Mouse (Mus musculus): Measurements from ENCODE around the gene Gimap9. TPM values are rescaled to one million over a fixed set of nuclear protein-coding genes. Genes with fewer than 3 reads are reported as not detected.

The Gimap9 gene
- total RNA-seq, 2 experiments from 2014 or later = 3.1 to 4.9 TPM

DNA sequence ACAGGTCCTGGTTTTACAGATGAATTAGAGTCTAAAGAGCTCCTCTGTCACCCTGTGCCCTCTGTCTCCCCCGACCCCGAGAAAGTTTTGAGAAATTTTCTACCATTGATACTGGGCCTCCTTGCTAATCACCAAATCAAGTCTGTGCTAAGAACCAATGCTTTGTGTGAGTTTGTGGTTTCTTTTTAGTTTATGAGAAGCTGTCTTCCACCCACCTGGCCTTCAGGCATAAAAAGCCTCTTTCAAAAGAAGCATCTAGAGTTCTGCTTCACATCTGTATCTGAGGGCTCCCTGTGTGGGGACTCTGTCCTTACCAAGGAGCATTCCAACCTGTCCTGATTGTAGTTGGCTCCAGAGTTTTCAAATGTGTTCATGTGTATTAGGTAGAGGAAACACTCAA is 9.3 kb downstream of the Gimap9 start:
- intact Hi-C loops (cut with DNase I) = loop anchor here (2.0 kb wide), 2 partner anchors 38 to 62 kb away; partner anchors contain the start of genes Gimap5 and Gimap8
- no peak for DNase-seq (ENCODE audit: low spot score)

DNA sequence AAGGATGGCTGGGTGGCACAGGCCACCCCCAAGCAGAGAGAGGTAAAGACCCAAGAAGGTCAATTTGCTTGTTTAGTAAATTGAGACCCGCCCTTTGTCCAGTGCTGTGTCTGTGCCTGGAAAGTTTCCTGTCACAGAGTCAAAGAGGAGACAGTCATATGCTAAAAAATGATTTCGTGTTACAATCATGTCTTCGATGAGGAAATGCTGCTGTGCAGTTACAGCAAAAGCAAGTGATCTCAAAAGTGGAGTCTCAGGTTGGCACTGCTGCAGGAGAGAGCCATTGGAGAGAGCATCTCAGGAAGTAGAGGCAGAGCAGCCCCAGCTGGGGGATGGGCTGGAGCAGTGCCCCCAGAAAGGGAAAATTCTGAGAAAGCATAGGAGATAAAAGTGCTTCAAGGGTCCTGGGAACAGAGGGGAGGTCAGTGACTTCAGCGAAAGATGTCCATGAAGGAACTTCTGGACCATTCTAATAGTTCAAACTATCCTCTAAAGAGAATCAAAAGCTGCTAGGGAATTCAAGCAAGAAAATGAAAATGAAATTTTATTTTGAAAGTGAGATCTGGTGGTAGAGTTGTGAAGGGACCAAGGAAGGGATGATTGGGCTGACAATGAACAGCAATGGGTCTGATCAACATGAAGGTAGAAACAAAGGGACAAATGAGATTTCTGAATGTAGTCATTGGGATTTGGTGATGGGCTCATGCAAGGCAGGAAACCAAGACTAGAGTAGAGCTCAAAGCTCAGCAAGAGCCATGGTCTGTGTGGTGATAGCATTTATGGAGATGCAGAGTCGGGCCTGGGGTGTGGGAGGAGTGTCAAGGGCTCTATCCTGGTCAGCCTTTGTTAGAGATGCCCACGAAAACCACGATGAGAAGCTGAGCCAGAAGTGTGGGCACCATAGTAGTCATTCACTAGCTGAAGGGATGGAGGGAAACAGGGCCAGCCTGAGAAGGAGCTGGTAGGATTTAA is 10.1 kb downstream of the Gimap9 start:
- DNase-seq (ENCODE audit: low spot score) = no peak
- intact Hi-C loops (cut with DNase I) = loop anchor here (2.0 kb wide), 3 partner anchors 19 to 61 kb away; partner anchors contain the start of genes Gimap5 and Gimap8

DNA sequence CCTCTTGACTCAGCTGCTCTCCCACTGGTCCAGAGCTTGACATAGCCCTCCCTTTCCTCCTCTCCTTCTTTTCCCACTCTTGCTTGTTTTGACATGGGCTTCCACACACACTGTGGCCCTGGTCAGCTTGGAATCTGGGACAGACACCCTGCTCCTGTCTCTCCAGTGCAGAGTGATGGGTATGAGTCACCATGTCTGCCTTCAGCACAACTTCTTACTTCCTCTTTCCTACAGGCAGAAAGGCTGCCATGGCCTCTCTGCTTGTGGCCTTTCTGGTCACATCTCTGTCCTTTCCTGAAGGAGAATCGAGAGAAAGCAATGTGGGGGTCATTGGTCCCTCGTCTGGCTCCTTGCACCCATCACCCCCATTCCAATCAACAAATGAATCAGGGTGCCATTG is 11.1 kb downstream of the Gimap9 start:
- no peak for DNase-seq (ENCODE audit: low spot score)
- intact Hi-C loops (cut with DNase I) = loop anchor here (2.0 kb wide), 1 partner anchor 18 kb away; no protein-coding TSS in a partner anchor

DNA sequence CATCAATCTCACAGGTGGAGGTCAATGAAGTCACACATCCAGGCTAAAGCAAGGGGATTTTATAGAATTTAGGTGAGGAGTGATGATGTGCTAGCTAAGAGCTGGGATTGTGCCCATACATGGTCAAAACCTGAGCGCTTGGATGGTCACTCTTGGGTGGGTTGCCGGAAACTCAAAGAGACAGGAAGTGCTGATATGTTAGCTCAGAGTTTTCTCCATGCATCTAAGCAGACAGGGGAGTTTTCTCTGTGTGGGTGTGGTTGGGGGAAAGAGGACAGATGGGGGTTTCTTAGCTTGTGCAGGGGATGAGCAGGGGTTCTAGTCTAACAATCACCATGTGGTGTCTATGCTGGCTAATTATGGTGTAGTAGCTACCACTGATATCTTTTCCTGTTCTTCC is 13.4 kb downstream of the Gimap9 start:
- intact Hi-C loops (cut with DNase I) = no loop called here
- DNase-seq (ENCODE audit: low spot score) = no peak

DNA sequence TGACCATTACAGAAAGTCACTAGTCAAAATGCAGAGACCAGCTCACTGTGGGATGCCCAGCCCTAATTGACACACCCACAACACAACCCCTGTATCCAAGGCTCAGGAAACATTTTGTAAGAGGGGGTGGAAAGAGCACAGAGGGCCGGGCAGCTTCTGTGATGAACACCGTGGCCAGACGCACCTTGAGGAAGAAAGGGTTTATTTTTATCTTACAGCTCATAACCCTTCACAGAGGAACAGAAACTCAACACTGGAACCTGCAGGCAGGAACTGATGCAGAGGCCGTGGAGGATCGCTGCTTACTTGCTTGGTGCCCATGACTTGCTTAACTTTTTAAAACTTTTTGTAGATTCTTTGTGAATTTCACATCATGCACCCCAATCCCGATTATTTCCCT is 17.0 kb downstream of the Gimap9 start:
- no peak for DNase-seq (ENCODE audit: low spot score)

DNA sequence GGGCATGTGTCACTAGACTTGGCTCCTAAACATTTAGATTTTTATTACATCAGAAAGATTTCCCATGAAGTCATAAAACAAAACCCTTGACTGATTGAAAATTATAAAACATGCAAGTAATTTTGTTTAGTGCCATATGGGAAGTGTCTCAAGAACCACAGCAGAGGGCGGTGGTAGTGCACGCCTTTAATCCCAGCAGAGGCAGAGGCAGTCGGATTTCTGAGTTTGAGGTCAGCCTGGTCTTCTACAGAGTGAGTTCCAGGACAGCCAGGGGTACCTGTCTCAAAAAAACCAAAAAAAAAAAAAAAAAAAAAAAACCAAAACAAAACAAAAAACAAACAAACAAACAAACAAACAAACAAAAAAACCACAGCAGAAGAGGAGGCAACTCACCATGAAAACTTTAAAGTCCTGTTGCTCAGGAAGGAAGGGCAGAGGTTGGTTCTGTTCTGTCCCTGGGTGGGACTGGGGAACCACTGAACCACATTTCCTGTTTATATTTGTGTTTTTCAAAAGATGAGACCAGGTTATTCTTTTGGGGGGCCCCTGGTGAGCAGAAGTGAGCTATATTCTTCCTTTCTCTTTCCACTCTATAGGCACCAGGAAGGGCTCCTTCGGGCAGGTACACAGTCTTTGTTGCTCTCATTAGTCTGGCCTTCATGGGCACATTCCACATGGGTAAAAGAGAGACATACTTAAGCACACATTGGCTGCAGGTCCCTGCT is 21.1 kb downstream of the Gimap9 start:
- intact Hi-C loops (cut with DNase I) = no loop called here
- DNase-seq (ENCODE audit: low spot score) = no peak

More for the DNA sequence above, 17.0 kb downstream of the Gimap9 start:
- intact Hi-C loops (cut with DNase I) = no loop called here

DNA sequence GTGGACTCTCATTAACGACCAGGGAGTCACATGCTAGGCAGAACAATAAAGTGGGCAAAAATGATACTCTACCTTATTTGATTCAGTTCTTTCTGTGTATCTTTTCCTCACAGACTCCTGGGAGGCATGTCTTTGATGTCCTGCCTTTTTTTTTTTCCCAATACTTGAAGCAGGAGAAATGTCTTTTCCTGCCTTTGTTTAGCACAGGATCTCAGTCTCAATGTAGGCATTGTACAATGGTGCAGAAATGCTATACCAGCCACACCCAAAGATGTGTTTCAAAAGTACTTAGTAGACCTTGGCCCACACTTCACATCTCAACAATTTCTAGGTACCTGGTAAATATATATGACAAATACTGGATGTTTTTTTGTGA is 21.6 kb downstream of the Gimap9 start:
- DNase-seq (ENCODE audit: low spot score) = no peak
- intact Hi-C loops (cut with DNase I) = no loop called here

DNA sequence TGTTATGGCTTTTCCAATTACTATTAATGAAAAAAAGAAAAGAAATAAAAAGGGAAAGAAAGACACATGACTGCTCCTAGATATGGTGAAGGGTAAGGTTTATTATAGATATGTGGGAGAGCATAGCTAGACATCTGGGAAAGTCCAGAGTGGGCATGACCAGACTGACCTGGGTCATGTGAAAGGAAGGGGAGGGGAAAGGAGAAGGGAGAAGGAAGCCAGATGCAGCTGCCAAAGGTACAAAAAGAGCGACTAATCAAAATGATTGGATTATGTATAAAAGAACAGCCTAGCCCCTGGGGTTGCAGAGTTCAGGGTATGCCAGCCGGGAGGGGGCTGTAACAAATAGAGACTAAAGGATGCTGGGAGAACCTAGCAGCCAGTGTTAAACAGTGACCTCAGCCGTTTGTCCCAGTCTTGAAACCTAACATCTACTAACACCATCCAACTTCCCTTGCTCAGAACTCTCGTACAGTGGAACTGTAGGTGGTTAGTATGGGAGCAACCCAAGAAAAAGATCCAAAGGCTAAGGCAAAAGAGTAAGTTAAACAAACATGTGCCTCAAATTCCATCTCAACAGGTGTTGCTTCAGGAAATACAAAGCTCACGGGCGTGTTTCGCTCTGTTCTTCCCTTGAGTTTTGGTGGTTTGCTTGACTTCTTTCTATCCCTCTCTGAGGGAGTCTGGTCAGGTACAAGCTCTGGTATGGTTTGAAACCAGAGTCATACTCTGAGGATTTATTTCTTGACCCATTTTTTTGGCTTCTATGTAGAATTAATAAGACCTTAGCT is 22.3 kb downstream of the Gimap9 start:
- intact Hi-C loops (cut with DNase I) = no loop called here
- no peak for DNase-seq (ENCODE audit: low spot score)

DNA sequence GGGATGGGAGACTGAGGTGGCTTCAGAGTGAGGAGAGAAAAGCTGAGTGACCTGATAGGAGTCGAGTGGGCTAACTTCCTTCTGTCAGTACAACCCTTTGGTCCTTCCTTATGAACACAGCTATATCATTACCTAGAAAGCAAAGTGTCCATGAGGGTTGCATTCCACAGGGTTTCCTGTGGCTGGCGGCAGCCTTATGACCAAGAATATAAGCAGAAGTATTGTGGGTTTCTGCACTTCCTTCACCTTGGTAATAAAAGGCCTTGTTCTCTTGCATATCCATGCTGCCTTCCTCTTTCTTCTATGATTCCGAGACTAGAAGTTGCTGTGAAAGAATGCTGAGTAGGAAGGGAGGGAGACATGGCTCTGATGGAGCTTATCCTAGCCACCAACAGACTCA is 23.0 kb downstream of the Gimap9 start:
- DNase-seq (ENCODE audit: low spot score) = no peak
- intact Hi-C loops (cut with DNase I) = no loop called here

DNA sequence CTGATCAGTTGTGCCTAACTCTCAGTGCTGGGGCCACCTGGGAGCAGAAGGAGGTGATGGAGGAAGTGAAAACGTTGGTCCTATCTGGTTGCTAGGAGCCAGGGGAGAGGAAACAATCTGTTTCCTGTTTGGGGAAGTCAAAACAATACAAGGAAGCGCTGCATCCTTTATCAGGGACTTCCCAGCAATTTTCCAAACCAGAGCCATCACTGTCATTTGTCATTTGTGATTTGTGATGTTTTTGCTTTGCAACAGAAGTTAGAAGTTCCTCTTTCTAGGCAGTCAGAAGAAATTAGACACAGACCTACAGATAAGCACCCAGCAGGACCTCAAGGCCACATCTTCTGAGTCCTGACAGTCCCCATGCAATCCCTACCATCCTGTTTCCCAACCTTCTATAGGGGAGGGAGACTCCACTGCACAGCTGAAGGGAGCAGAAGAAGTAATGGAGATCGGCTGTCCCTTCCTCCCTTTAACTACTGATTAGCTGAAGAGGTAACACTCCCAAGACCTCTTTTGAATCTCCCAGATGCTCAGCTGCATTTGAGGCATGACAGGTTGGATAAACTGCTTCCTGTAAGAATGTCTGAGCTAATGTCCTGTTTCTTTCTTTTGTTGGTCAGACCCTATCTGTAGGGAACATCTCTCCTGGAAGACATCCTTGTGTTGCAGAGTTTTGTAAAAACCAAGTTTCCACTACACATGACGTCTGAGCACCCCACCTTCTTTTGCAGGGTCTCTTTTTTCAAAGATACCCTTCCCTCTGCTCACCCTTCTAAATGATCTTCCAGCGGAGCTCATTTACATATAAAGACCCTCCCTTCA is 24.5 kb downstream of the Gimap9 start:
- peak; percentile 35 for DNase-seq (ENCODE audit: low spot score)
- intact Hi-C loops (cut with DNase I) = loop anchor here (5.0 kb wide), 2 partner anchors 42 to 53 kb away; partner anchors contain the start of gene Gimap8

DNA sequence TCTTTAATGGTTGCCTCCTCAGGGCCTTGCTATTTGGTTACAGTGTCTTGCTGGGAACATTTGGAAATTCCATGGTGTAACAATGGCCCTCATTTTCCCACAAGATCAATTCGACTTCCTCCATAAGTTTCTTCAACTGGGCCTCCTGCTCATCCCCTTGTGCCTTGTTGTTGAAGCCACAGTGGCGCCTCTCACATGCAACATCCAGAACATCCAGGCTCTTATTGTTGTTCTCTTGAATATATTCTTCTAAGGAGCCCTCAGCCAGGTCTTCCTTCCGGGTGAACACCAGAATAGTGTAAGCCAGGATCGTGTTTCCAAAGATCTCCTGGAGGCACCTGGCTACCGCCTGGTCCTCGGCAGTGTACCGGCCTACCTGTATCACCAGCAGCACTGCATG is 26.2 kb downstream of the Gimap9 start:
- no peak for DNase-seq (ENCODE audit: low spot score)
- intact Hi-C loops (cut with DNase I) = loop anchor here (5.0 kb wide), 2 partner anchors 40 to 55 kb away; partner anchors contain the start of gene Gimap8

DNA sequence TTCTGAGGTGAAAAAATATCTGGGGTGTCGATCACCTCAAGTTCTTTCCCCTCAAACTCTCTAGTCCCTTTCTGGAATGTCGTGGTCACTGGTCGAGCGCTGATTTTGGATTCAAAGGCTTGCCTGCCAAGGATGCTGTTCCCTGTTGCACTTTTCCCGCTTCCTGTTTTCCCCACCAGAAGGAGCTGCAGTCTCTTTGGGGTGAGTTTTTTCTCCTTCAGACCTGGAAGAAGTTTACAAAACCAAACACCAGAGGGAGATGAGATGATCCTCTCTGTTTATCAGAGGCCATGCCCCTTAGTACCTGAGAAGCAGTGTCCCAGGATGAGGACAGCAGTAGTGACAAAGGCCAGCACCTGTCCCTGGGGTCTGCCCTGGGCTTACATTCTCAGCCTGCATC is 26.7 kb downstream of the Gimap9 start:
- no peak for DNase-seq (ENCODE audit: low spot score)
- intact Hi-C loops (cut with DNase I) = loop anchor here (5.0 kb wide), 2 partner anchors 40 to 55 kb away; partner anchors contain the start of gene Gimap8

DNA sequence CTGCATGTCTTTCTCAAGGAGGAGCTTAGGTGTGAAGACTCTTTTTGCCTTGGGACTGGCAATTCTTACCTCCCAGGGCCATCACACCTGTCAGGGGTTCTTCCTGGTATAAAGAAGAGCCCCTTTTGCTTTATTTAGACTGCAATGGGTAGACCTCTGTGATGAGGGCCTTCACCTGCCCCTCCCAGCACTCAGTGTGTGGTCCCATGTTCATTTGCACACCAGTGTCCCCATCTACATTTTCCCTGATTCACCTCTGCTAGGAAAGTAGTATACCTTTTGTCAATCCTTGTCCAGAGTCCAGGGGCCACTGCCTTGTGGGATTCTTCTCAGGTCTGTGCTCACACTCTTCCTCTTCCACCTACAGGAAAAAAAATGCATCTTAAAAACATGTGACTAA is 28.2 kb downstream of the Gimap9 start:
- DNase-seq (ENCODE audit: low spot score) = no peak
- intact Hi-C loops (cut with DNase I) = loop anchor here (2.0 to 5.0 kb wide), 3 partner anchors 17 to 57 kb away; partner anchors contain the start of gene Gimap8

DNA sequence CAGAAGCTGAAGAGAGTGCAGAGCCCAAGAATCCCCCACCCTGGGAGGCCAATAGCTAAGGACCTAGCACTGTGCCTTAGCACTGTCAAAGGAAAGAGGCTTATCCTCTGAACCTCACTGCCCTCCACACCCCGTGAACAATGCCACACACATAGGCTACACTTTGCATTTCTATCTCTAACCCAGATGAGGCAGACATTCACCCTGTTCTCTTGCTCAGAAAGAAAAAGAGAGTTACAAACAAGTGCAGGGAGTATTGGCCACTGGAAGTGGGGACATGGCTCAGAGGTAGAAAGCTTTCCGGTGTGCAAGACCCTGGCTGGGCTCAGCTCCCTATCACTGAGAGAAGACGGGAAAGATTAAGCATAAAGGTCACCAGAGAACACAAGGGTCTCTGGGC is 30.2 kb downstream of the Gimap9 start:
- intact Hi-C loops (cut with DNase I) = no loop called here
- no peak for DNase-seq (ENCODE audit: low spot score)

DNA sequence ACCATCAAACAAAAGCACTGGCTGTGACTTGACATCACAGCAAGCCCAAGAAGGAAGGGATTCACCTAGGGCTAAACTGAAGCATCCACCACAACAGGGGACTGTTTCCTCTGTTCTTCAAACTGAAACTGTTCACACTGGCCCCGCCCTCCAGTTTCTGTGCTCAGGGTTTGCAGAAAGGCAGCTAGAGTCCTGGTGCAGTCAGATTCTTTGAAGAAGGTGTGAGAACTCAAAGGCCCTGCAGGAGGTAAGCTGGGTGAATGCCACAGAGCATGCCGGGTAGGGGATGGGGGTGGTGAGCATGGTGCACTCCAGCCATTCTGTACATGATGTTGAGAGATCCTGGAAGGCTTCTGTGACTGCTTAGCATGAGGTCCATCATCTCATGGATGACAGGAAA is 42.5 kb downstream of the Gimap9 start, which contains the start of the genes Gm28053 and Gimap7:
Gene Gm28053, plus strand, starts transcription at position 153 of the 400 bp plus-strand sequence.
Gene Gimap7, plus strand, starts transcription at position 167 of the 400 bp plus-strand sequence.
- no peak for DNase-seq (ENCODE audit: low spot score)
- intact Hi-C loops (cut with DNase I) = no loop called here

DNA sequence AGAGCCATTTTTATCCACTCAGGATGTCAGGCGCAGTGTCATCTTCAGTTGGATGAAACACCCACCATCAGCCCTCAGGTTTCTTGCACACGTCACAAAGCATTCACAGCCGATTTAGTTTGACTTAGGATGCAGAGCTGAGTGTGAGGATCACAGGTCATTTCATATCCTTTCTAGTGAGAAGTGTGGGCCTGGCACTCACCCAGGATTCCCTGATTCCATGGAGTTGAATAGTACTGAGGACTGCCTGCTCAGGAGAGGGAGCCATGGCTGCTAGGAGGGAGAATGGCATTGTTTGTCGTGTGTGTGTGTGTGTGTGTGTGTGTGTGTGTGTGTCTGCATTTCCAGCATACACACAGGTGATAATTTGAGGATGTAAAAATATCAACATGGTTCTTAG is 44.4 kb downstream of the Gimap9 start:
- intact Hi-C loops (cut with DNase I) = no loop called here
- DNase-seq (ENCODE audit: low spot score) = no peak

DNA sequence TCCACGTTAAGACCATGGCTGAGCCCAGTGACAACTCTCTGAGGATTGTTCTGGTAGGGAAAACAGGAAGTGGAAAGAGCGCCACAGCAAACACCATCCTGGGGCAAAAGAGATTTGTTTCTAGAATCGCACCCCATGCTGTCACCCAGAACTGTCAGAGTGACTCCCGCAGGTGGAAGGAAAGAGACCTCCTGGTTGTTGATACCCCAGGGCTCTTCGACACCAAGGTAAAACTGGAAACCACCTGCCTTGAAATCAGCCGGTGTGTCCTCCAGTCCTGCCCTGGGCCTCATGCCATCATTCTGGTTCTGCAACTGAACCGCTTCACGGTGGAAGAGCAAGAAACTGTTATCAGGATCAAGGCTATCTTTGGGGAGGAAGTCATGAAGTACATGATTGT is 47.5 kb downstream of the Gimap9 start:
- no peak for DNase-seq (ENCODE audit: low spot score)
- intact Hi-C loops (cut with DNase I) = no loop called here

DNA sequence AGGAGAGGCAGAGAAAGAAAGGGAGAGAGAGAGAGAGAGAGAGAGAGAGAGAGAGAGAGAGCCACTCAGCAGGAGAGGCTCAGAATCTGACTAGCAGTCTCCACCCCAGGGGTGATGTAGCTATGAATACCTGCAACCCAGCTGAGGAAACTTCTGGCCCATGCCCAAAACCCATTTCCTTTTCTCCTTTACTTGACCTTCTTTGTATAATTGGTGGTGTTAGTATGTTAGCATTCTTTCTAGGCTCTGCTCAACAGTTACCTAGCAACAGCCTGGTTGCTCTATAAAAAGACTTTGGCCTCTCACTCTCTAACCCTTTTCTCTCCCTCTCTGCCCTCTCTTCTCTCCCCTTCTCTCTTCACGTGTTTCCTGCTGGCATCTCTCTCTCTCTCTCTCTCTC is 49.5 kb downstream of the Gimap9 start:
- intact Hi-C loops (cut with DNase I) = no loop called here
- DNase-seq (ENCODE audit: low spot score) = peak; percentile 44

DNA sequence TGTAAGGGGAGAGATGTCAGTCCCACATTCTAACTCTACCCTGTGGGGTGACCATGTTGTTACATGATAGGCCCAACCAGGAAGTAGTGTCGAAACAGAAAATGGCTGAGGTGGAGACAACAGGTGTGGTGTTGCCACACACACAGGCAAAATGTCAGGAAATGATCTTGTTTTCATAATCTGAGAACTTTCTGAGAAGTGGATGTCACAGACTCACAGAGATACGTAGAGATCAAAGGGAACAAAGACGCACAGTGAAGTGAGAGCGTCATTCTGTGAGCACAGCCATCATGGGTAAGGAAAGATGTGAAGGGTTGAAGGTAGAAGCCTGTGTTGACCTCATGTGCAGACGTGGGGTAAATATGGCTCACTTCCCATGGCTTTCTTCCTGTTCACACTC is 51.8 kb downstream of the Gimap9 start:
- no peak for DNase-seq (ENCODE audit: low spot score)
- intact Hi-C loops (cut with DNase I) = no loop called here

All from heart, postnatal 25 days (tissue).